Mouse (Mus musculus) gastrocnemius, postnatal 14 days (tissue): ENCODE results near the gene Fam57a. TPM values are rescaled to one million over a fixed set of nuclear protein-coding genes. Genes with fewer than 3 reads are reported as not detected.

Source experiments
- DNase-seq: peaks from one replicate; pipeline ENCODE4 v3.0.0; 2021; ENCODE audit warnings: mixed read lengths
- intact Hi-C: fragments of 180-260 bp; cut with DNase I; formaldehyde crosslinking; loops from one replicate; pipeline ENCODE4 v1.15.1; 2025; ENCODE audit warnings: low total_unique reads
- long read RNA-seq, 2 experiments: library from polyadenylated mRNA; stranded (forward); transcript quantifications; one replicate each; pipeline ENCODE4 v2.0.0; 2021
- total RNA-seq, 2 experiments: library from RNA; stranded (reverse); gene quantifications; 2 replicates each; pipeline ENCODE4 v1.2.3; 2021

Gene Fam57a
- 1 to 10 TPM; 4.0 to 5.0 TPM for total RNA-seq
- long read RNA-seq, experiment 1, transcript Fam57a-201 (5 exons, 2,130 nt), result major isoform, 7 of 7 reads
- long read RNA-seq, experiment 1, partial matches to known transcripts, result 0 of 7 reads
- long read RNA-seq, experiment 1, other reads (novel, unspliced or antisense), result 0 of 7 reads
- long read RNA-seq, experiment 2, transcript Fam57a-201 (5 exons, 2,130 nt), result major isoform, 7 of 8 reads
- long read RNA-seq, experiment 2, partial matches to known transcripts, result 0 of 8 reads
- long read RNA-seq, experiment 2, other reads (novel, unspliced or antisense), result 0 of 8 reads

DNA sequence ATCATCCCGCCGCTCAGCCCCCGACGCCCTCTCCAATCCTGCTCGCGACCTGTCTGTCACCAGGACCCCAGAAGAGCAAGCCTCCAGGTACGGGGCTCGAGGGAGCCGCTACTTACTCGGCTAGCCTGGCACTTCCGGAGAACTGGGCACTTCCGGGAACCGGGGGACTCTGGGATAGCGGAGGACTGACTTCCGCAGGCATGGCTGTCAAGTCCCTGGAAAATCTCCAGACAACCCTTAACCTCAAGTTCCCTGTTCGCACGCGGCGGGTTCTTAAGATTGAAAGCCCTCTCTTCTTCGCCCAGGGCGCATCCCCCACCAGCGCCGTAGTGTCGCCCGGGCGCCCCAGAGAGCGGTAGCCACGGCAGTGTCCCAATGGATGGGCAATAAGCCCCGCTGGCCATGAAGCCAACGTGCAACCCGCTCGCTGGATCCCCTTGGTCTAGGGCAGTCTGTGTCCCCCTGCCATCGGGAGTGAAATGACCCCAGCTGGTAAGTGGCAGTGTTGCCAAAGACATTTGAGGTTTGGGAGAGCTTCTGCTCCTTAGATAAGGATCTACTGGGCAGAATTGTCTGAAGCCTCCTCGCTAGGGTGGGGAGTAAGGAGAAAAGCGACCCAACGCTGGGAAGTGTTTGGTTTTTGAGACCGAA lies at the start of gene Fam57a, which contains the start of gene Vps53:
Fam57a (plus strand) TSS at position 177 of the 651 bp plus-strand sequence.
Vps53 (minus strand) TSS at position 153 of the 651 bp plus-strand sequence.
- DNase-seq, result peak; percentile 89
- intact Hi-C loops, result loop anchor here (10.0 kb wide), 1 partner anchor 225 kb away; the partner anchor contains the start of gene Timm22

DNA sequence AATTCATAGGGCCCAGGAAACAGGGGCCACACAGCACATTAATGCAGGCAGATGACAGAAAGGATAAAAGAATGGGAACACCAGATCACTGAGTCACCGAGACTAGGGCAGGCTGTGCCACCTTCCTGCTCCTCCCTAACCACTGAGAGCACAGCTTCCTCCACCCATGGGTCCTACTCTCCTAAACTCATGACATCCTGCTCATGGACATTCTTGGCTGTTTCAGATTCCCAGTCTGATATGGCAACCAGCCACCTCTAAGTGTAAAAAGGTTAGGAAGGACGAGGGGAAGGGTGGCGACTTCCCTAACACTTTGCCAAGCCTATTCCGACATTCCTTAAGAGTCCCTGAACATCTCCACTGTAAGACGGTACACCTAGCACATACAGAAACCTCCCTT lies 48.6 kb upstream of the Fam57a start:
- intact Hi-C loops, result no loop called here

DNA sequence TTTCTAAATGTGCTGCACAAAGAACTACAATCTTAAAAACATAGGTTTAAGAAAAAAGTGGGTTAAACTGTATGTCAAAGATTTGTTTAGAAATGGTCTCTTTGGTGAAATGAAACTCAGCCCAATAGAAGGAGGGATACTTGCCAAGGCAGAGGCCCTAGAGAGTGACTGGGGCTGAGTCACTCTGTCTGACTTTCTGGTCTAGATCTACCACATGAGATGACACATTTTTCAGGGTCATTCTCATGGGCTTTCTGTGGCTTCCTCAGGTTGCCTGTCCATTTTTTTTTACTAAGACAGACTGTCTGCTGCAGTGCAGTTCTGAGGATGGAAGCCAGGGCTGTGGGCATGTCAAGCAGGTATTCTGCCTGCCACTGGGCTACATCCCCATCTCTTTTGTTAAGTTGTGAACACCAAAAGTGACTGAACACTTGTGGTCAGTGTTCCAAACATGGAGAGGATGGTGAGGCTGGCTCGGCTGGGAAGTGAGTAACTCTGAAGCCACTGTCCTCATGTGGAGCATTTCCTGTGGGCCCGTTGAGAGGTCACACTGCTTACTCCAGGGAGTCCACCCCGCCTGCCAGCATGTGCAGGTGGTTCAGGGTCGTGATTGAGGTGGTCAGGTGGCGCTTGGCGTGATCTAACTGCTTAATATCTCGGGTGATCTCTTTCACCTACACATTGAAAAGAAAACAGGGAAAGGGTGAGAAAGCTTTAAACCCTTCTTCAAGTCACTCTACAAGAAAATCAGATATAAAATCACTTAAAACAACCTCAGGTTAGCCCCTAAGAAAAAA lies 43.6 kb upstream of the Fam57a start:
- no peak for DNase-seq
- intact Hi-C loops, result no loop called here

More for the DNA sequence above, 48.6 kb upstream of the Fam57a start:
- DNase-seq, result no peak

DNA sequence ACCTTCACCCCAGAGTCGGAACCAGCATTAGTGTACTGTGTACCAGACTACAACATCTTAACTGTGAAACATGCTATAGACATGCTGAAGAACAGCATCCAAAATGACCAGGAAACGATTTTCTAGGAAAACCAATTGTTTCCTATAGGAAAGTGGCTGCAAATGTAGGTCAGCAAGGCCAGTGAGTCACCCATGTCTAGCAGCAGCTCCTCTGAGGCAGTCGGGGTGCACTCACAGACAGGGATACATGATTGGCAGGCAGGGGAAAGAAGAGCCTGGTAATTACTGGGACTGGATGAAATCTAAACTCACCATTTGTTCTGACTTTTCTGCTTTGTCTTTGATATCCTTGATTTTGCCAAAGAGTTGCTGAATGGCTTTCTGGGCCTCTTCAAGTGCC lies 41.5 kb upstream of the Fam57a start:
- no peak for DNase-seq
- intact Hi-C loops, result no loop called here

DNA sequence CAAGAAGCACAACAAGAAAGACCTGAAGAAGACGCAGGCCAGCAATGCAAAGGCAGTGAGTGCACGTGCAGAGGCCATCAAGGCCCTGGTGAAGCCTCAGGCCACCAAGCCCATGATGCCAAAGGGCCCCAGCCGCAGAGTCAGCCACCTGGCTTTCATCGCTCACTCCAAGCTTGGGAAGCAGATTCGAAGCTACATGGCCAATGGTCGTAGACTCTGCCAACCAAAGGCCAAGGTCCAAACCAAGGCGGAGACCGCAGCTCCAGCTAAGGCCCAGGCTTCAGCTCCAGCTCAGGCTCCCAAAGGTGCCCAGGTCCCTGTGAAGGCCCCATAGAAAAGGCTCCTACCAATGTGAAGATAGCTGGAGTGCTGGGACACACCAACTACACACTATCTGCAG lies 35.1 kb upstream of the Fam57a start:
- intact Hi-C loops, result no loop called here
- no peak for DNase-seq

DNA sequence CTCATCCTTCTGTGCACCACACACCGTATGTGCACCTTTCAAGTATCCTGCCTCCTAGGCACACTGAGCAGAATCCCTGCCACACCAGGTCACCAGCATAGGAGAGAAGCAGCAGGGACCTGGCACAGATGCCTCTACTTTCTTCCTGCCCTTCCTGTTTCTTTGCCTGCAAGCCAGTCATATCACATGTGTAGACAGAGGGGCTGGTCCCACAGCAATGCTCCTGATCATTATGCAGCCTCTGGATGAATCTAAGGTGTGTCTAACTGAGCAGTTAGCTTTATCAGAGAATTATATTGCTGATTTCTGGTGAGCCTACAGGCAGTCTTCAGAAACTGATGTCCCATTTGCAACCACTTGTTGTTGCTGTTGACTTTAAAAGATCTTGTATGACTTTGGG lies 34.3 kb upstream of the Fam57a start:
- intact Hi-C loops, result no loop called here
- DNase-seq, result no peak

DNA sequence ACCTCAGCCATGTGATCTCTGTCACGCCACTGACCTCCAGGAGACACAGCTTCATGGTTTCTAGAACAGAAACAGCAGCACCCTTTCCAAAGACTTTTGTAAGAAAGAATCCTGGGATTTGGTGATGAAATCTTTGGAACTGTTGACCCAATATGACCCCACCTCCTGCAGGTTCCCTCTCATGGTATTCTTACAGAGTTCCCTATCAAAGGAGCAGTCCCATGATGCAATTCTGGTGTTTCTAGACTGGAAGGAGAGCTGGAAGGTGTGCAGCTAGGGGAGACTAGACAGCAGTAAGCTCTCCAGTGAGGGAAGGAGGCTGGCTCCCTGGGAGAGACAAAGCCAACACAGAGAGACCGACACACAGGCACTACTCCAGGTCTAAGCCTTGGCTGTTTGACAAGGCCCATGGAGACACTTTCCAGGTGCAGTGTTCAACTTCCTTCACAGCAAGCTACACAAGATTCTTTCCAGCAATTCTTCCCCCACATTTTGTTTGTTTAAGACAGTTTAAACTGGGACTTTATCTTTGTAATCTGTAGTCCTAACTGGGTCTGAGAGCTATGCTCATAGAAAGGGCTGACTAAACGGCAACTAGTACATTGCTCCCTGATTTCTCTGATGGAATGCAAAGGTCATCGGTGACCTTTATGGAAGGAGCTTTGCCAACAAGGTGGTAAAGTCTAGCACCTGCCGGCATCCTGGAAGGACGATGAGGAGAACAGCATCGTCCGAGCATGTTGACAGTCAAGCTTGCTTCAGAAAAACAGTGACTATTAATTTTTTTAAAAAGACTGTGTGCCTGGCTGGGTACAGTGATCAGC lies 33.1 kb upstream of the Fam57a start:
- no peak for DNase-seq
- intact Hi-C loops, result no loop called here

DNA sequence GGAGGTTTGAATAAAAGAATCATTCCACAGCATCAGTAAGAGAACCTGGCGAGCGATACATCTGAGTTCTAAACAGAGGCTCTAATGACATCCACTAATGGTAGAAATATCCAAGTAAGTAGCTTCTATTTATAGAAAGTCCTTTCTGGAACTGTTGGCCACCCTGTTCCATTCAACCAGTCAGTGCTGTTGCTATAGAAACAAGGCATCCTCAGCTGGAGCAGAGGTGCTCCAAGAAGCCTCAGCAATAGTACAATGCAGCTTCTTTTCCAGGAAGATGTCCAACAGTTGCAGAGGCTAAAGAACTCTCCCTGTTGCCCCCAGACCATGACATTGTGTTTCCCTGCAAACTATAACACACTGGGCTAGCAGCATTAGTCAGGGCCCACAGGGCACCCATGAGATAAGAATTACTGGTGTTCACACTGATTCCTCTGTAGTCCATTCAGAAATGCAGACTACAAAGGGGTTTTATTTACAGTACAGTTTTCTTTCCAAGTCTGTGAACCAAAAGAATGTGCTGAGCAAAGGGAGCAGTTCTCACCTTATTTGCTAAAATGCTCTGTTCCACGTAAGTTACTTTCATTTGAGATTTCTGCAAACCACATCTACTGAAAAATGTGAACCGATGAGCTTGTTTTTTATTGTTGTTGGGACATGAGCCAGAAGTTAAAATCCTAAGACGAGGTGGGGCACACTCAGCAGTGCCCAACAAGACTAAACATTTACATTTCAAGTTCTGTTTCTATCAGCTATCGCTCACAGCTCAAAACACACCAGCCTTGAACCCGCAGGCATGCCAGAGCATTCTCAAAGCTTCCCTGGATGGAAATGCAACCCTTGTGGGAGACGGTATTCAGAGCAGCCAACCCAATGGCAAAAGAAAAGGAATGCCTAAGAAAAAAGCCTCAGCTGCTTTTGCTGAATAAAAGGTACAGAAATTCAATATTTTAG lies 31.1 kb upstream of the Fam57a start:
- DNase-seq, result no peak
- intact Hi-C loops, result no loop called here

DNA sequence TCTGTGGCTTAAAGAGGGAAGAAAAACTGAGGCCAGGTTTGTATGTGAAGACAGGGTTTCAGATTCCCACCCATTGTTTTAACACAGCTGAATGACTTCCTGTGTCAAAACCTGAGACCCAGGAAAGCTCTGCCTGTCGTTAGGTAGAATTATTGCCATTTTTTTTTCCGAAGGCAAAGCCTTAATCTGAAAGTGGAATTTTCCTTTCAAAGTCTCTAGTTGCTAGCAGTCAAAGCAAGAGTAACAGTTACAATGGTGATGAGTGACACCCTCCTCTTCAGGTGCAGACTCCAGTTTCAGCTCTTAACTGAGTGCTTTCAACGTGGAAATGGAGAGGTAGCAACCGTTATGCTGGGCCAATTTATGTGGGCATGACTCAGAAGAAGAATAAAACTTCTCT lies 28.5 kb upstream of the Fam57a start:
- intact Hi-C loops, result loop anchor here (5.0 kb wide), 1 partner anchor 64 kb away; no protein-coding TSS in a partner anchor
- no peak for DNase-seq

DNA sequence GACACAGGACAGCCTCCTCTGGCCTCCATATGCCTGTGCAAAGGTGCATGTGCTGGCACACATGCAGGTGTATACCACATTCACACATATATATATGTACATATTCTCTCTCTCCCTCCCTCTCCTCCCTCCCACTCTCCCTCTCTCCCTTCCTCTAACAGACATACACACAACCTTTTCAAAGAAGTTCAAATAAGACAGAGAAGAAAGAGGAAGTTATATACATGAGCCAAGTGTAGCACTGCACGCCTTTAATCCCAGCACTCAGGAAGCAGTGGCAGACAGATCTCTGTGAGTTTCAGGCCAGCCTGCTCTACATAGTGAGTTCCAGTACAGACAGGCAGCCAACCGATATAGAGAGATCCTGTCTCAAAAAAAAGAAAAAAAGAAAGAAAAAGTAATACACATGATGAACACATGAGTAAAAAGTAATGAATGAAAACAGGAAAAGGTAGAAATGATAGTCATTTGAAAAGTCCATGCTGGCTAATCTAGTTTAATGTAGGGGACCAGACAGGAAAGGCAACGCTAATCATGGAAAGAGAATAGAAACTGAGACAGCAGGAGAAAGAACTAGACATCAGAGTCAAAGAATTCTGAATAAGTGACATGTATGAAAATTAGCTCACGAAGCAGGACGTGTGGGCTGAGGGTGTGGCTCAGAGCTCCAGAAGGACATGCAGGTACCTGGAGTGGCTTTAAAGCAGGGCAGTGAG lies 26.1 kb upstream of the Fam57a start:
- intact Hi-C loops, result loop anchor here (5.0 kb wide), 1 partner anchor 66 kb away; no protein-coding TSS in a partner anchor
- no peak for DNase-seq

DNA sequence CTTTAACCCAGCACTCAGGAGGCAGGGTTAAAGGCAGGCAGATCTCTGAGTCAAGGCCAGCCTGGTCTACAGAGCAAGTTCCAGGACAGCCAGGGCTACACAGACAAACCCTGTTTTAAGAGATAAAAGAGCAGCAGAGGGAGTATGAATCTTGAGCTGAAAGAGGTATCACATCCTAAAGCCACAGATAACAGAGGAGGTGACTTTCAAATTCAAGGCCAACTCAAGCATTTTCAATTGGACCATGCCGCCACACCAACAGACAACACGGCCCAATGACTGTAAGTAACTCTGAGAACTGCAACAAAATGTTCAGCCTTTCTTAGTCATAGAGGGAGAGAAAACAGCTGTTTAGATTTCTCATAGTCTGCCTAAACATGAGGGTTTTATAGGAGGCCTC lies 25.3 kb upstream of the Fam57a start:
- no peak for DNase-seq
- intact Hi-C loops, result loop anchor here (5.0 kb wide), 1 partner anchor 67 kb away; no protein-coding TSS in a partner anchor

DNA sequence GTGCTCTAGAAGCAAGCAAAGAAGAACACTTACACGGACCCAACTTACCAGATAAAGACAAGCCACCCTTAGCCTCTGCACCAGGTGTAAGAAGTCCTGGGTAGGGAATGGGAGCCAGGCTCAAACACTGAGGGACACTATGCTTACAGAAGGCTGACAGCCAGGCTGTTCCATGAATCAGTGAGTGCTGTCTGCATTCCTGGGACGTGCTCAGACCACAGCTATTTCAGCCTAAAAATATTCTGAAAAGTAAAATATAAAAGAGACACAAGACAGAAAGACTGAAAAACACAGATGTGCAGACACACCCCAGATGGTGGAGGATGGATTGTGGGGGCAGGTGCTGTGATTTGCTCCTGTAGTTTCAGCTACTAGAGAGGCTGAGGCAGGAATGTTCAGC lies 24.6 kb upstream of the Fam57a start:
- intact Hi-C loops, result loop anchor here (5.0 kb wide), 2 partner anchors 68 to 368 kb away; no protein-coding TSS in a partner anchor
- DNase-seq, result no peak

DNA sequence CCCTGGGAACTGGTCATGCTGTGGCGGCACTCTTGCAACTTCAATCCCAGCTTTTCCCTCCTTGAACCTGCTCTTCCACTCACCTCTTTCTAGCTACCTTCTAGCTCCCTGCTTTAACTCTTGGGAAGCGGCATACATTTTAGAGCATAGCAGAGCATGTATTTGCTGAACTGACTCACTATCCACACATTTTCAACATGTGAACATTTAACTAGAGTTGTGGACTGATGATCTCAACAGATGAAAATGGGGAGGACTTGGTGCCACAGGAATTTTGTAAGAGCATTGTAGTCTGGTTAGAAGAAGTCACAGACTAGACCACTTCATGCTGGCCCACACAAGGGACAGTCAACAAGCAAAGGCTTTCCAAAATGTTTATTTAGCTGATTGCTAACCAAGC lies 21.1 kb upstream of the Fam57a start:
- intact Hi-C loops, result loop anchor here (5.0 kb wide), 1 partner anchor 371 kb away; no protein-coding TSS in a partner anchor
- DNase-seq, result no peak

DNA sequence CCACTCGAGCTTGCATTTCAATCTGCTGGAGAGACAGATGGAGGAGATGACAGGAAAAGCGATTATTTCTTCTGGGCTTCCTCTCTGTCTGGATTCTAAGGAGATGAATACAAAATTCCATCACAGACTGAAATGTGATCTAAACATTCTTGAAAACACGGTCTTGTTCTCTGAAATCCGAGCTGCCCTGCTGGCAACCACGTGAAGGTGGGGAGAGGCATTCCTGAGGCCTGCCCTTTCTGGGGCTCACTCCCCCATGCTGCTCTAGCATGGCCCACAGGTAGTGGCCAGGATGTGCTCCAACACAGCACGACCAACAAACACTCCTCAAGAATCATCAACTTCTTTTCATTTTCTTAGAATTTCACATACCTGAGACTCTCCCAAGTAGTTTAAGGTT lies 19.2 kb upstream of the Fam57a start:
- DNase-seq, result no peak
- intact Hi-C loops, result no loop called here

DNA sequence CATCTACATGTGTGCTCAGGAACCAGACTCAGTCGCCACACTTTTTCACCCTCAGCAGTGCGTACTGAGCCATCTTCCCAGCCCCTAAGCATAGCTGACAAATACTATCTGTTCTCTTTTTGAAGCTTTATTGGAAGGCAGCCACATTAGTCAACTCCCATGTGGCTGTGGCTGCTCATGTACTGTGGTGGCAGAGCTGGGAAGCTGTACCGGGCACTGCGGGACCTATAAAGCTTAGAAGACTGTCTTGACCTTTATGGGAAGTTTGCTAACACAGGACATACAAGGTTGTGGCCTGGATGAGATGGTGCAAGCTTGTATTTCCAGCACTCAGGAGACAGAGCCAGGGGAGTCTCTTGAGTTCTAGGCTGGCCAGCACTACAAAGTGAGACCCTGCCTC lies 12.8 kb upstream of the Fam57a start:
- intact Hi-C loops, result loop anchor here (5.0 kb wide), 1 partner anchor 254 kb away; no protein-coding TSS in a partner anchor

DNA sequence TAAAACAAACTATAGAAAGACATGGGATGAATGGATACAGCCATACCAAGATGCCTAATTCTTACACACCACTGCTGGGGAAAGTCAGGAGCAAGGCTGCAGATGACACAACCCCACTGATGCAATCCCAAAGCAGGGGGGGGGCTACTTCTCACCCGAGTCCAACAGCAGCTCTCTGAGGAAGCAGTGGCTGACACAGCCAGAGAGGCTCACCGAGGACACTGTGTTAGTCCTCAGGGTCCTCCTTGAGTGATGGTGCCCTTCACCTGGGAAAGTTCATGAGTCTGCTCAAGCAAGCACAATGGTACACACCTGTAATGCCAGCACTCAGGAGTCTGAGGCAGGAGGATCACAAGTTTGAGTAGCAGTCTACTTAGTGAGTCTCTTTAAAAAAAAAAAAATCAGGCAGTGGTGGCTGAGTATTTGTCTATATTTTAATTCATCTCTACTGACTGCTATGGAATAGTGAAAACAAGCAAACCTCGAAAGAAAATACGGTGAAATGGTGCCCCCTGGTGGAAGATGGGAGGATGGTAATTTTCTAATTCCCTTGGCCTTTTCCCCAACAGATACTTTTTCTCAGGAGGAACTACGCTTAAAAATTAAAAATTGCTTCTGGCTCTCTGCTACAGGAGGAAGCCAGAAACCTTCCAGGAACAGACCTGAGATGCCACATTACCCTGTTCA lies 12.2 kb upstream of the Fam57a start:
- peak; percentile 55 for DNase-seq
- intact Hi-C loops, result loop anchor here (5.0 kb wide), 1 partner anchor 255 kb away; no protein-coding TSS in a partner anchor

More for the DNA sequence above, 12.8 kb upstream of the Fam57a start:
- DNase-seq, result no peak

DNA sequence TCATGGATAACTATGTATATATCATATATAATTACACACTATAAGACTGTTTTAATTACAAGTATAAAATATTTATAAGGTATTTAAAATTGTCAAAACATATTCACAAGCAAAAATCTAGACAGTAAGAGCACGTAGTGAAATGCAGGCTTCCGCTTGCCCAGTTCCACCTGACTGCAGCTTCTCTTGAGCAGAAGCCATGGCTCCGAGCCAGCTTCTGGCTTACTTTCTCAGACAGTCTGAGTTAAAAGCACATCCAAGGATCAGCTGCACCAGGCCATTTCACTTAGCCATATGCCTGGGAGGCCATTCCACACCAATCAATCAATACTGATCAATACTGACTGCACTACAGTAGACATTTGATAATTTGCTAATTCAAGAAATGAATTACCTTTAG lies 10.5 kb upstream of the Fam57a start:
- intact Hi-C loops, result loop anchor here (5.0 kb wide), 1 partner anchor 257 kb away; no protein-coding TSS in a partner anchor
- DNase-seq, result no peak
